Mouse (Mus musculus): ENCODE results near the gene Sema3a. TPM values are rescaled to one million over a fixed set of nuclear protein-coding genes. Genes with fewer than 3 reads are reported as not detected.

The Sema3a gene
- total RNA-seq, 1 experiment, result 0.62 TPM

- TF ChIP-seq MAFK (IDR thresholded peaks at IDR 0.05; ENCODE audit: insufficient read depth, low read depth, low read length), result no peak
- no peak for TF ChIP-seq ZNF384 (IDR thresholded peaks at IDR 0.05; ENCODE audit: low read depth, low read length)
- no peak for TF ChIP-seq ZC3H11A (IDR thresholded peaks at IDR 0.05; ENCODE audit: borderline replicate concordance, low read depth, low read length)
- TF ChIP-seq HCFC1 (IDR thresholded peaks at IDR 0.05; ENCODE audit: borderline replicate concordance, insufficient read depth, low read length), result no peak
- TF ChIP-seq CHD2 (IDR thresholded peaks at IDR 0.05; ENCODE audit: low read depth, low read length), result no peak
- Histone ChIP-seq H3K27ac (ENCODE audit: insufficient read depth, low read depth, low read length, poor library complexity, severe bottlenecking) (no peak overlapping the region), H3K9ac (ENCODE audit: insufficient read depth, low read depth, low read length, poor library complexity, severe bottlenecking) (no peak overlapping the region), H3K4me1 (ENCODE audit: control insufficient read depth in 2 of 2, insufficient read depth in 2 of 2, low read length in 2 of 2, poor library complexity in 1 of 2) (no peaks in the 10 kb centered on the region), H3K4me3 (ENCODE audit: insufficient read depth in 1 of 2, low read depth in 1 of 2, low read length in 2 of 2, poor library complexity in 1 of 2, severe bottlenecking in 1 of 2) (no peak overlapping the region), H3K9me3 (ENCODE audit: control insufficient read depth, insufficient read depth, low read depth, low read length) (no peaks in the 10 kb centered on the region), H3K36me3 (ENCODE audit: control insufficient read depth, insufficient read depth, low read length, poor library complexity, severe bottlenecking) (no peaks in the 10 kb centered on the region)
- in situ Hi-C loops (cut with MboI; ENCODE audit: low sequenced_read_pairs in 2 of 2, unreplicated experiment in 2 of 2), result no loop called here
- DNase-seq (ENCODE audit: low read depth, low spot score), result peak; percentile 1
Observed at GRCm38 (mm10) chr5:13125757-13126156, 543 bp downstream of the Sema3a start.

GRCm38 (mm10) chr5:13126196-13126595 lies 982 bp downstream of the Sema3a start:
- H3K27ac ChIP-seq (ENCODE audit: insufficient read depth, low read depth, low read length, poor library complexity, severe bottlenecking), result no peak overlapping the region
- no peak overlapping the region for H3K4me3 ChIP-seq (ENCODE audit: insufficient read depth in 1 of 2, low read depth in 1 of 2, low read length in 2 of 2, poor library complexity in 1 of 2, severe bottlenecking in 1 of 2)
- H3K36me3 ChIP-seq (ENCODE audit: control insufficient read depth, insufficient read depth, low read length, poor library complexity, severe bottlenecking), result no peaks in the 10 kb centered on the region
- in situ Hi-C loops (cut with MboI; ENCODE audit: low sequenced_read_pairs in 2 of 2, unreplicated experiment in 2 of 2), result no loop called here
- TF ChIP-seq HCFC1 (IDR thresholded peaks at IDR 0.05; ENCODE audit: borderline replicate concordance, insufficient read depth, low read length), result no peak
- no peak for TF ChIP-seq ZC3H11A (IDR thresholded peaks at IDR 0.05; ENCODE audit: borderline replicate concordance, low read depth, low read length)
- no peak for TF ChIP-seq CHD2 (IDR thresholded peaks at IDR 0.05; ENCODE audit: low read depth, low read length)
- no peak for TF ChIP-seq MAFK (IDR thresholded peaks at IDR 0.05; ENCODE audit: insufficient read depth, low read depth, low read length)
- no peak for TF ChIP-seq ZNF384 (IDR thresholded peaks at IDR 0.05; ENCODE audit: low read depth, low read length)
- H3K9ac ChIP-seq (ENCODE audit: insufficient read depth, low read depth, low read length, poor library complexity, severe bottlenecking), result no peak overlapping the region
- H3K4me1 ChIP-seq (ENCODE audit: control insufficient read depth in 2 of 2, insufficient read depth in 2 of 2, low read length in 2 of 2, poor library complexity in 1 of 2), result no peaks in the 10 kb centered on the region
- no peaks in the 10 kb centered on the region for H3K9me3 ChIP-seq (ENCODE audit: control insufficient read depth, insufficient read depth, low read depth, low read length)
- no peak for DNase-seq (ENCODE audit: low read depth, low spot score)

- Histone ChIP-seq H3K4me1 (ENCODE audit: control insufficient read depth in 2 of 2, insufficient read depth in 2 of 2, low read length in 2 of 2, poor library complexity in 1 of 2) (no peaks in the 10 kb centered on the region), H3K27ac (ENCODE audit: insufficient read depth, low read depth, low read length, poor library complexity, severe bottlenecking) (no peak overlapping the region), H3K4me3 (ENCODE audit: insufficient read depth in 1 of 2, low read depth in 1 of 2, low read length in 2 of 2, poor library complexity in 1 of 2, severe bottlenecking in 1 of 2) (no peak overlapping the region), H3K36me3 (ENCODE audit: control insufficient read depth, insufficient read depth, low read length, poor library complexity, severe bottlenecking) (no peaks in the 10 kb centered on the region), H3K9me3 (ENCODE audit: control insufficient read depth, insufficient read depth, low read depth, low read length) (no peaks in the 10 kb centered on the region), H3K9ac (ENCODE audit: insufficient read depth, low read depth, low read length, poor library complexity, severe bottlenecking) (no peak overlapping the region)
- in situ Hi-C loops (cut with MboI; ENCODE audit: low sequenced_read_pairs in 2 of 2, unreplicated experiment in 2 of 2), result no loop called here
- TF ChIP-seq ZC3H11A (IDR thresholded peaks at IDR 0.05; ENCODE audit: borderline replicate concordance, low read depth, low read length) (no peak), ZNF384 (IDR thresholded peaks at IDR 0.05; ENCODE audit: low read depth, low read length) (no peak), MAFK (IDR thresholded peaks at IDR 0.05; ENCODE audit: insufficient read depth, low read depth, low read length) (no peak), CHD2 (IDR thresholded peaks at IDR 0.05; ENCODE audit: low read depth, low read length) (no peak), HCFC1 (IDR thresholded peaks at IDR 0.05; ENCODE audit: borderline replicate concordance, insufficient read depth, low read length) (no peak)
- DNase-seq (ENCODE audit: low read depth, low spot score), result no peak
Observed at GRCm38 (mm10) chr5:13127121-13127520, 1.9 kb downstream of the Sema3a start.

- Histone ChIP-seq H3K27ac (ENCODE audit: insufficient read depth, low read depth, low read length, poor library complexity, severe bottlenecking) (no peak overlapping the region), H3K36me3 (ENCODE audit: control insufficient read depth, insufficient read depth, low read length, poor library complexity, severe bottlenecking) (no peaks in the 10 kb centered on the region), H3K4me1 (ENCODE audit: control insufficient read depth in 2 of 2, insufficient read depth in 2 of 2, low read length in 2 of 2, poor library complexity in 1 of 2) (no peaks in the 10 kb centered on the region), H3K9me3 (ENCODE audit: control insufficient read depth, insufficient read depth, low read depth, low read length) (no peaks in the 10 kb centered on the region), H3K9ac (ENCODE audit: insufficient read depth, low read depth, low read length, poor library complexity, severe bottlenecking) (no peak overlapping the region), H3K4me3 (ENCODE audit: insufficient read depth in 1 of 2, low read depth in 1 of 2, low read length in 2 of 2, poor library complexity in 1 of 2, severe bottlenecking in 1 of 2) (no peak overlapping the region)
- DNase-seq (ENCODE audit: low read depth, low spot score), result no peak
- no peak for TF ChIP-seq HCFC1 (IDR thresholded peaks at IDR 0.05; ENCODE audit: borderline replicate concordance, insufficient read depth, low read length)
- no peak for TF ChIP-seq MAFK (IDR thresholded peaks at IDR 0.05; ENCODE audit: insufficient read depth, low read depth, low read length)
- TF ChIP-seq CHD2 (IDR thresholded peaks at IDR 0.05; ENCODE audit: low read depth, low read length), result no peak
- TF ChIP-seq ZC3H11A (IDR thresholded peaks at IDR 0.05; ENCODE audit: borderline replicate concordance, low read depth, low read length), result no peak
- TF ChIP-seq ZNF384 (IDR thresholded peaks at IDR 0.05; ENCODE audit: low read depth, low read length), result no peak
- in situ Hi-C loops (cut with MboI; ENCODE audit: low sequenced_read_pairs in 2 of 2, unreplicated experiment in 2 of 2), result no loop called here
Observed at GRCm38 (mm10) chr5:13144733-13145457, 19.7 kb downstream of the Sema3a start.

Data from ES-E14 (cell line).